Comparison of ENCODE assay signal across 11 mouse cellular contexts in genomic region chr5:118574236-118574635, GRCm38 (mm10). TPM values are rescaled to one million over a fixed set of nuclear protein-coding genes. Genes with fewer than 3 reads are reported as not detected.
A peak's percentile ranks its signal among the peaks of the same experiment; 100 is the strongest.
DNase-seq lines count a peak whose midpoint lies in the region; ATAC-seq lines count a peak whose summit lies in the region.
"Had no signal": no experiment of that assay in that cellular context is flagged by ENCODE, and none has a peak within 500 bp of the region (broad histone marks: within the 10 kb centered on the region; RNA-seq: fewer than 3 reads in every experiment).

No protein-coding gene starts in this region.

- no peaks in the 10 kb centered on the region for H3K36me3 ChIP-seq in limb, embryonic 10.5 days
- H3K36me3 ChIP-seq in midbrain, embryonic 15.5 days (replicated peaks), result no peaks in the 10 kb centered on the region

- H3K9ac ChIP-seq in midbrain, embryonic 15.5 days, result no peak overlapping the region
- H3K9ac ChIP-seq: liver, embryonic 15.5 days had no signal

- peaks cover 86% of the 10 kb centered on the region for H3K4me1 ChIP-seq in limb, embryonic 10.5 days
- H3K4me1 ChIP-seq in midbrain, embryonic 15.5 days, result peaks cover 56% of the 10 kb centered on the region

- H3K9me3 ChIP-seq in limb, embryonic 10.5 days (replicated peaks), result no peaks in the 10 kb centered on the region
- no peaks in the 10 kb centered on the region for H3K9me3 ChIP-seq in midbrain, embryonic 15.5 days
- H3K9me3 ChIP-seq: liver, embryonic 15.5 days had no signal

- no peak overlapping the region for H3K4me2 ChIP-seq in midbrain, embryonic 15.5 days
- H3K4me2 ChIP-seq: liver, embryonic 15.5 days; midbrain, embryonic 11.5 days had no signal

- H3K27ac ChIP-seq in limb, embryonic 10.5 days, result peak overlapping the region; percentile 26; the same call in 1 of the 2 replicates
- H3K27ac ChIP-seq in midbrain, embryonic 15.5 days, result no peak overlapping the region
- H3K27ac ChIP-seq: liver, embryonic 15.5 days had no signal

- no peak overlapping the region for H3K4me3 ChIP-seq in limb, embryonic 10.5 days
- no peak overlapping the region for H3K4me3 ChIP-seq in midbrain, embryonic 15.5 days
- H3K4me3 ChIP-seq: liver, embryonic 15.5 days had no signal

- ATAC-seq in CD4-positive, CD25-positive, alpha-beta regulatory T cell, adult 4 months, result peak; percentile 45
- ATAC-seq in midbrain, embryonic 15.5 days (replicated peaks), result no peak

- peak; percentile 60 to 82 for DNase-seq in adrenal gland, adult (ENCODE audit: inconsistent age in 2 of 2, low spot score in 1 of 2)
- DNase-seq in adrenal gland, postnatal 4 days (ENCODE audit: low spot score in 2 of 2), result no peak
- DNase-seq in brain, adult 2 months (ENCODE audit: low read depth, low spot score), result peak; percentile 87
- no peak for DNase-seq in limb, embryonic 10.5 days (ENCODE audit: low spot score)
- DNase-seq in thymus, postnatal 14 days, result no peak
- DNase-seq in thymus, postnatal 4 days, result no peak
- DNase-seq: heart, postnatal 4 days had no signal

- WGBS in limb, embryonic 10.5 days, result 28% methylated on average over 3 of the region's 3 CpGs
- WGBS in midbrain, embryonic 15.5 days, result 74% methylated on average over 3 of the region's 3 CpGs

- no peaks in the 10 kb centered on the region for H3K27me3 ChIP-seq in limb, embryonic 10.5 days (ENCODE audit: low read depth, poor library complexity, severe bottlenecking)
- H3K27me3 ChIP-seq in midbrain, embryonic 15.5 days (replicated peaks), result no peaks in the 10 kb centered on the region
- H3K27me3 ChIP-seq: liver, embryonic 15.5 days had no signal

RNA-seq across cellular contexts. Expression of gene Med13l, which starts 13.8 kb away (rescaled TPM):
- 10 to 100 TPM; 49.9 to 55.3 TPM for total RNA-seq in adrenal gland, postnatal 4 days (2021)
- polyA plus RNA-seq in CD4-positive, CD25-positive, alpha-beta regulatory T cell, adult 4 months (2017; shearing (Covaris generic)), result 10 to 100 TPM; 22.0 to 25.3 TPM
- 11.1 and 13.9 TPM in 2 replicates for polyA plus RNA-seq in limb, embryonic 10.5 days (2016; fragmentation: Nextera tagmentation; extraction: Ambion mirVana)
- polyA plus RNA-seq in midbrain, embryonic 15.5 days (2015; fragmentation: Nextera tagmentation; extraction: Ambion mirVana), result 17.3 and 17.9 TPM in 2 replicates

Comparison
In these comparisons a context has a peak if more than half of its experiments do, and no peak if none do; other contexts are left out.
1. DNase-seq: peak in adrenal gland, adult (2 of 2) and brain, adult 2 months (single experiment); none in adrenal gland, postnatal 4 days (0 of 2), limb, embryonic 10.5 days (single experiment), thymus, postnatal 14 days (single experiment) and thymus, postnatal 4 days (single experiment).